Mouse (Mus musculus): Measurements from ENCODE around the gene Nlrp6.
"Not testable (repeated sequence)": the region's sequence is repeated elsewhere in the genome, so short reads cannot be mapped to it uniquely, and the experiment has no call there.

The Nlrp6 gene

DNA sequence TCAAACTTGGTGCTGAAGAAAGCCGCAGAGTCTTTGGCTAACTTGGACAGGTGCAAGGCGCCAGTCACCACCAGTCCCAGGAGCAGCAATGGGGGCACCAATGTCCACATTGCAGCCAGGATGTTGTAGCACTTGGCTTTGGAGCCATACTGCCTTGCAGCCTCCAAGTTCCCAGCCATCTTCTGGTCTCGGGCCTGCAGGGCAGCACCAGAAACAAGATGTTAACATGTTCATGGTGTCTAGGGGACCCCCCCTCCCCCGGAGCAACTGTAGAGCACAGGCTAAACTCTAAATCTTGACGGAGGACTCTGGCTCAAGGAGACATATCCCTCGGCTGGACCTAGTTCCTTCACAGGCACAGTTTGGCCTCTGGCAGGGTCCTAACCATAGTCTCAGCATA is 28.6 kb downstream of the Nlrp6 start:
- no peak for DNase-seq (ENCODE audit: low spot score in 2 of 2)

DNA sequence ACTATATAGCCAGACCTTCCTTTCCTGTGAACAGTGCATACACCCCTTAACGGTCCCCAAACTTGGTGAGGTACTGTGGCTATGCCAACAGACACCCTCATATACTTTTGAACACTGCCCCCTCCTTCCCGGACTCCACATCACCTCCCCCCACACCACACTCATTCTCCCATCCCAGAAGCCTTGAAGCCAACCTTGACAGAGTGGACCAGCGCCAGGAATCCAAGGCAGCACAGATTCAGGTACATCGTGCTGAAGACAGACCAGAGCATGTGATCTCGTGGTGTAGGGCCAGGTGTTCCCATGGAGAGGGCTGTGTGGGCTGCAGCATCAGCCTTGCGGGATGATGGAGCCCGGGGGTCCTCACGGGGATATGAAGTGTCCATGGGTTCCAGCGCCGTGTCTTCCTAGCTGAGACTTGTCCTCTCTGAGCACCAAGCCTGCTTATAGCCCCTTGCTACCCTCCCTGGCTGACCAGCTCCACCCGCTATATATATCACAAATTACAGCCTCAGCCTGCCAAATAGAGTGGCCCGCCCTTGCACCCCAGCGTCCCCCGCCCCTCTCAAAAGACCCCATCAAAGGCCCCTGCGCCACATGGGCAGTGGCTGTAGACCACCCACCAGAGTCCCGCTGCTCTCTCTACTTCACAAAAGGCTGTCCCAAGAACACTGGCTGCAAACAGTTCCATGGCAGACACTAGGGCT is 29.3 kb downstream of the Nlrp6 start, which contains the start of gene Ifitm5:
Gene Ifitm5, minus strand, starts transcription at position 468 of the 707 bp plus-strand sequence.
- no peak for DNase-seq (ENCODE audit: low spot score in 2 of 2)

DNA sequence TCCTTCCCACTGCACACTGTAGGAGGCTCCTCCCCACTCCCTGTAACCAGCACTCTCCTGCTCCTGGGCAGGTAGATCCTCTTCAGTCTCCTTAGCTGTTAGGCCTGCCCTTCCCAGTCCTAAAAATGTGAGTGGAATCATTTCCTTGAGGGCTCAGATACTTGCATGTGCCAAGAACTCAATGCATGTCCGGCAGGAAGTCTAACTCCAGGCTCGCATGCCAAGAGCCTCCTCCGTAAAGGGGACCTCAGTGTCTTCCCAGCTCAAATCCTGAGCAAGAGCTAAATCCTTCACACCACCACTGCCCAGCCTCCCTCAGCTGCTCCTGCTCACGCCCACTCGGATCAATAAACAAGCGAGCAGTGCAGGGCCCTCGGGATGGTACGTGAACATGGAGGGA is 30.3 kb downstream of the Nlrp6 start:
- DNase-seq (ENCODE audit: low spot score in 2 of 2) = no peak

DNA sequence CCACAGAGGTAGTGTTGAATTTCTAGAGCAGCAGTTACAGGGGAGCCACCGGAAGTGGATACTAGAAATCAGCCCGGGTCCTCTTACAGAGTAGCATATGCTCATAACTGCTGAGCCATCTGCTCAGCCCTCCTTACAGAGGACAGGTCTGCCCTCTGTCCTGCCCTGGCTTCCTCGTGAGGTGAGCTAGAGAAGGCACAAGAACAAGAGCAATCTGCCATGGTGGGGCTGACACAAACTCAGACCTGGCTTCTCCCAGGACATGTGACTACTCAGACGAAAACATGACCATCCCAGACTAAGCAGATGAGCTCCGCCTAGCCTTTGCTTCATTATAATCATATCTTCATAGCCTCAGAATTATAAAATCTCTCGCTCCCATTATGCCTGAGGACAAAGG is 31.1 kb downstream of the Nlrp6 start:
- no peak for DNase-seq (ENCODE audit: low spot score in 2 of 2)

DNA sequence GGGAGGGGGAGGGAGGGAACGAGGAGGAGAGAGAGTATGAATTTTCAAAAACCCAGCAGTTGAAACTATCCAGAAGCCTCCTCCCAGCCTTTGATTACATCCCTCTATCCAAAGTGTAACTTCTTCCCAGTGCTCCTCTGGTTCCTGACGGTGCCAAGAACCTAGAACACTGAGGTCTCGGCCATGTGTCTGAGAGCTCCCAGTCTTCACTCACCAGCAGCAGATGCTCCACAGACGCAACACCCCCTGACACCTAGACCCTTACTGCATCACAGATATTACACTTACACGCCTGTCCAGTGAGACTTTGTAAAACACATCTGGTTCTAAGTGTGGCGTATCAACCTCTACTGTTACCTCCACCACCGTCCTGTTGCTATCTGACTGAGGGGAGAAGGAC is 31.7 kb downstream of the Nlrp6 start:
- no peak for DNase-seq (ENCODE audit: low spot score in 2 of 2)

DNA sequence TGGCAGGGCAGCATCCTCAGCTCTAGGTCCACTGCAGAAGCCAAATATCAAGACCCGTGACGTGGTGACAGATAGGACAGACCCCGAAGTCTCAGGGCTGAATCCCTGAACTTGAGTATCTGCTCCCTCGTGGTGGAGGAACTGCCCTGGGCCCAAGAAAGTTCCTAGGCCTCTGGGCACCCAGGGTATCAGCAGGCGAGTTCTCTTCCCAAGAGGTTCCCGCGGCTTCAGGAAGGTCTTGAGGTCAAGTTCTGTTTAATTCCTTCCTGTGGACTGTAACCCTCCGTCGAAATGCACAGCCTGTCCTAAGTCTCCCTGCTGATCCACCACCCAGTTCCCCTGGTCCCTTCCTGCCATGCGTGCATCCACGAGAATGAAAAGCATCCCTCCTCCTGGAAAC is 32.4 kb downstream of the Nlrp6 start:
- no peak for DNase-seq (ENCODE audit: low spot score in 2 of 2)

DNA sequence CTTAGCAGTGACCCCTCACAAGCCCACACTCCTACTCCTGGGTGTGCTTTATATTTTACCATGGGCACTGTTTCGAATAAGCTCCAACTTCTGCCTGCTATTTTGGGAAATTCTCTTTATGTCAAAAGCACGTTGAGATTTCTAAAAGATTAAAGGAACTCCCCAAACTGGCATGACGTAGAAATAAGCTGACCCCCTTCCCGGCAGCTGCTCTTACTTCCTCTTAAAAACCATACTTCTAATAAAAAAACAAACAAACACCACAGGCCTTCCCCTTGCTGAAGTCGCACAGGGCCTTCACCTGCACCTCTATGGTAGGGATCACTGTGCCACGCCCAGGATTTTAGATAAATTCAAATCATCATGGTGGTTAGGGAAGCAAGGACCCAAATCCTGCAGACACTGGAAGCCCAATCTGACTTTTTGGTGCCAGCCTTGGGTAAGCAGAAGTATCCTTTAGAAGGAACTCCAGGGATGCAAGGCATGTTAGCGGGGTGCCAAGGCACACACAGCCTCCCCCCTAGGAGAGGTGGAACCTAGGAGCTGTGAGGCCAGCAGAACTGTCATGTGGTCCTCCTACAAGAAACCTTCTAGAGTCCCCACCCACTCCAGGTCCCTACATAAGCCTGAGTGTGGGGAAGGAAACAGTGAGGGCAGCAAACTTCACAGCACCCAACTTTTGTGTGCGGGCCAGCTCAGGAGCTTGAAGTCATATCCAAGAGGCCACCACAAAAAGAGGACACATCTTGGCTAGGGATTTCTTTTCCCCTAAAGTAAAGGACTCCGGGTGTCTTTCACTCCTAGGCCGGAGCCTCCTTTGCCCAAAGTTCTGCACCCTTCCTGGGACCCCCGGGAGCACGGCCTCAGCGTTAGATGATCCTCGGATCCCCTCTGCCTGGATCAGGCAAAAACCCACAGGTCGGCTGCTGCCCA is 33.4 kb downstream of the Nlrp6 start:
- no peak for DNase-seq (ENCODE audit: low spot score in 2 of 2)

DNA sequence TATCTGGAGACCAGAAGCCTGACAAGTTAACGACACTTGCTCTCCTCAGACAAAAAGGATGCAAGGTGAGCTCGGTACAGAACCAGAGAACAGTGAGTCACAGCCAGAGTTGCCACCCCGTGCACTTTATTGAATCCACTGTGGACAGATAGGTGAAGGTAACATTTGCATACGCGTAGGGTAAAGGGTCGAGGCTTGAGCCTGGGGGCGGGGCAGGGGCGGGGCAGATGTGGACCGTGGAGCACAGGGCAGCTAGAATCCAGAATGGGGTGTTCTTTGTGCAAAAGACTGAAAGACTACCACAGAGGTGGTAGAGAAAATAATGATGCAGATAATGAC is 34.0 kb downstream of the Nlrp6 start:
- DNase-seq (ENCODE audit: low spot score in 2 of 2) = no peak

DNA sequence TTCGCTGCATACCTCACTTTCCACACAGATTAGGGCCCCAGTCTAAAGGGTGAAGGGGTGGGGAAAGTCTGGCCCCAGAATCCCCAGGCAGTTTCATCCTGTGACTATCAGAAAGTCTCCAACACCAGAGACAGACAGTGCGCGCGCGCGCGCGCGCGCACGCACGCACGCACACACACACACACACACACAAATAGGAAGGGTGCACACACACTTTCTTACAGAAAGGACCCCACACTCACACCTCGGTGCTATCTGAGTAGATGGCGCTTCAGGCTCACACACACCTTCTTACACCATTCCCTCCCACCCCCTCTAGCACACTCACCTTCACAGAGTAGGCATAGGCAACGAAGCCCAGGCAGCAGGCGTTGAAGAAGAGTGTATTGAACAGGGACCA is 34.6 kb downstream of the Nlrp6 start:
- DNase-seq (ENCODE audit: low spot score in 2 of 2) = no peak

DNA sequence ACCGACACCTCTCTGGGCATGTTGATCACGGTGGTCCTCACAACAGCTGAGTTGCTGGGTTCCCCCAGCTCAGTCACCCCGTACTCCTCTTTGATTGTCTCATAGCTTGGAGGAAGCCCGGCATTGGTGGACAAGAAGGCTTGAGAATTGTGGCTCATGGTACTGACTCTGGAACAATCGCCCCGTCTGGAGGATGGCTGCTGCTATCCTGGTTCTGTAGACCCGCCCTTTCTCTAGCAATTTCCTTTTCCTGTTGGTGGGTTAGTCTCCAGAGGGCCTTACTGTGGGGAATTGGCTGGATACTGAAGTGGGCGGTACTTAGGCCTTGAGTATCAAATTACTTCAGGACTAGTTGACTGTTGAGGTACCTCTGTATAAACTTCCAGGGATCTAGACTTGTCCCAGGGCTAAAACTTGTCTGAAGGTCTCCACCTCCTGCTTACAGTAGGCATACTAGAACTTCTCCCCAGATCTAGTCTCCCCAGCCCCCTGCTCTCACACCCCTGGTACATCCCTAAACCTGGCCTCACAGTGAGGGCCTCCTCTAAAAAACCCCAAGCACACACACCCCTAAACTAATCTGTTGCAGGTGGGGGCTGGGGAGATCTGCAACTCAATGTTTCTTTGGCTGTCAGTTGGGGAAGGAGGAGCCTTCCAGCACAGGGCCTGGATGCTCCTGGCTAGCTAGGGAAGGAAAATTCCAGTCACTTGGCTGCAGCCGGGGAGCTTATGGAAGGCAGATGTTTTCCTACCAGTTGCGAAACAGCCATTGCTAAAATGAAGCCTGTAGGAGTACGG is 35.3 kb downstream of the Nlrp6 start, which contains the start of the genes Gm45717 and Ifitm2:
Gene Gm45717, minus strand, starts transcription at position 180 of the 798 bp plus-strand sequence.
Gene Ifitm2, minus strand, starts transcription at position 230 of the 798 bp plus-strand sequence.
- no peak for DNase-seq (ENCODE audit: low spot score in 2 of 2)

DNA sequence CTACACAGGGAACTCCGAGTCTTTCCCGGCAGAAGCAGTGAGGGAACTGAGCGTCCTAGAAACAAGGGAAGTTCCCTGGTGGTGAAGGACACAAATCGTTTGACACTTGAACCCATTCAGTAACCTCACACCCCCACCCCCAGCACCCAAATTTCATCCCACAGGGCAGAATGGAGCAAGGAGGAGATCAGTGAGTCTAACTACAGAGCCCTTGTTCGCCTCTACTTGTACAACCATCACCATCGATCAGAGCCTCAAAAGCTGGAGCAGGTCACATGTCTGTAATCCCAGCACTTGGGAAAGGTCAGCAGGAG is 35.8 kb downstream of the Nlrp6 start:
- no peak for DNase-seq (ENCODE audit: low spot score in 2 of 2)

DNA sequence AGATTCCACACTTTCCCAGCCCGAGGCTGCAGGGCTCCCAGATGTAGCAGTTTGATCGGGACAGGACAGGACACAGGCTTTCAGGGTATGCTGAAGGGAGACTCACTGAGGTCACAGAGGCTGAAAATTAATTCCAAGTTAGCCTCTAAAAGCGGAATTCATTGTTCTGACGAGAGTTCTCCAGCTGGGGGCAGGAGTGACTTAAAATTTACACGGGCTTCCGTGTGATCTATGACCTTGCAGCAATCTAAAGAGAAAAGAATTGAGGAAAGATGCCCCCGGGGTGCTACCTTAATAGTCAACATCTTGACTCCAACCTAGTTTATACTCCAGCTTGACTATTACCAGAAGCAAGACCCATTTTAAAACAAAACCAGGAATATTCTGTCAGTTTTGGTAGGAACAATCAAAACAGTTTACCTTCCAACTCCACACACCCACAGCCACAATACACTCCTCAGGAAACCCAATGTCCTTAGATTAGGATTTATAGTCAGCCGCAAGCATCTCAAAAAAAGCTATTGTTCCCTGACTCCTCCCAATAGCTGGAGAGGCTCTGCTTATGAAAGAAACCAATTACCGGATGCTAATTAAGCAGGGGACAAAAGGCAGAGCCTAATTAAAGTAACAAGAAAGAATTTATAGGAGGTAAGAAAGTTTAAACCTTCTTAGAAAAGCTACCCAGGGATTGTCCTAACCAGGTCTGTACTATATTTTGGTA is 38.6 kb downstream of the Nlrp6 start:
- DNase-seq (ENCODE audit: low spot score in 2 of 2) = no peak

DNA sequence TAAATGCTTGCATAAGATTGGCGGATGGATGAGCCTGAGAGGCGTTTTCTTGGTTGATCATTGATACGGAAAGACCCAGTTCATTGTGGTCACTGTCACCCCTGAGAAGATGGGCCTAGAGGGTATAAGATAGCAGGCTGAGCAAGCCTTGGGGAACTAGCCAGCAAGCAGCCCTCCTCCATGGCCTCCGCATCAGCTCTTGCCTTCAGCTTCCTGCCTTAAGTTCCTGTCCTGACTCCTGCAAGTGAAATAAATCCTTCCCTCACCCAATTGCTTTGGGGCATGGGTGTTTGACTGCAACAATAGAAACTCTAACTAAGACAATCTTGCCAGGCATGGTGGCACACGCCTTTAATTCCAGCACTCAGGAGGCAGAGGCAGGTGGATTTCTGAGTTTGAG is 39.3 kb downstream of the Nlrp6 start:
- DNase-seq (ENCODE audit: low spot score in 2 of 2) = no peak

DNA sequence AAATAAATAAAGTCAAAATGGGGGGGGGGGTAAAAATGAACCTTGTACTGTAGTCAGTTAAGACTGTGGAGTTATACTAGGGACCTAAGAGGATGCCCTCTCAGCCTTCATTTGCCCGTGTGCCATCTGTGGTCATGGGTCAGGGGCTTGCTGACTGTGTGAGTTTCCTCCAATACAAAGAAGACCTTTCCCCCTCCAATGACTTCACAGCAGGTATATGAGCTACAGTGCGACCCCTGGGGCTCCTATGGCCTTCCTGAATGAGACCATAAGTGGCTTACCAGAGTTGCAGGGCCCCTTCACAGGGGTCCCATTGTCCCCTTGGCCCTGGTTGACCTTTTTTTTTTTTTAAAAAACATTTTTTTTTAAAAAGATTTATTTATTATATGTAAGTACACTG is 40.7 kb downstream of the Nlrp6 start:
- DNase-seq (ENCODE audit: low spot score in 2 of 2) = no peak

DNA sequence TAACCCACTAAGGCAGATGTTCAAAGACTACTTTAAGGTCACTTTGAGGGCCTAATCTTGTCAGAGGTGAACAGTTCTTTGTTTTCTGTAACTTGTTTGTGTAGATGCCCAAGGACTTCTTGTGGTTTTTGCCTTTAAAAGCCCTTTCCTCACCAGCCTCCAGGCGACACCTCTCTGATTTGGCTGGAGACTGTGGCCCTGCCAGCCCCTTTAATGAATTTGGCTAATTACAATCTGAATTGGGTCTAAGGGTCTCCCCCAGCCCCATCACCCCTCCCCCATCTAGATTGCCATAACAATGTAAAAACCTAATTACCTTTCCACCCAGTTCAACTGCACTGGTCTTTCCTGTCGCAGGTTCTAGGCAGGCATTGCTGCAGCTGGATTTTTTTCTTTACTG is 42.0 kb downstream of the Nlrp6 start:
- no peak for DNase-seq (ENCODE audit: low spot score in 2 of 2)

DNA sequence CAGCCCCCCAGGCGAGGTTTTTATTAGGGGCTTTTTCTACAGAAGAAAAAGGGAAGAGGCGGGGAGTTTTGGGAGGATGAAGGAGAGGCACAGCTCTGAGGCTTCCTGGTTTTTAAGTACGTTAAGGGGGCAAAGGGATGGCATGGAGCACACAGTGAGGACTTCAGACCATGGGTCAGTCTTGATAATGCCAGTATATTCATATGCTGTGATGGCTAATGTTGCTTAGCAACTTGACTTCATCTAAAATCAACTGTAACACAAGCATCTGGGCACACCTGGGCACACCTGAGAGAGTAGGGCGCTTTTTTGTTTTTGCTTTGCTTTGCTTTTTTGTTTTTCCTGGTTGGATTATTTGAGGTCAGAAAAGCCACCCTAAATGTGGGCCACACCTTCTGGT is 46.2 kb downstream of the Nlrp6 start, which contains the start of gene Ifitm1:
Gene Ifitm1, plus strand, starts transcription at position 301 of the 400 bp plus-strand sequence.
- no peak for DNase-seq (ENCODE audit: low spot score in 2 of 2)

DNA sequence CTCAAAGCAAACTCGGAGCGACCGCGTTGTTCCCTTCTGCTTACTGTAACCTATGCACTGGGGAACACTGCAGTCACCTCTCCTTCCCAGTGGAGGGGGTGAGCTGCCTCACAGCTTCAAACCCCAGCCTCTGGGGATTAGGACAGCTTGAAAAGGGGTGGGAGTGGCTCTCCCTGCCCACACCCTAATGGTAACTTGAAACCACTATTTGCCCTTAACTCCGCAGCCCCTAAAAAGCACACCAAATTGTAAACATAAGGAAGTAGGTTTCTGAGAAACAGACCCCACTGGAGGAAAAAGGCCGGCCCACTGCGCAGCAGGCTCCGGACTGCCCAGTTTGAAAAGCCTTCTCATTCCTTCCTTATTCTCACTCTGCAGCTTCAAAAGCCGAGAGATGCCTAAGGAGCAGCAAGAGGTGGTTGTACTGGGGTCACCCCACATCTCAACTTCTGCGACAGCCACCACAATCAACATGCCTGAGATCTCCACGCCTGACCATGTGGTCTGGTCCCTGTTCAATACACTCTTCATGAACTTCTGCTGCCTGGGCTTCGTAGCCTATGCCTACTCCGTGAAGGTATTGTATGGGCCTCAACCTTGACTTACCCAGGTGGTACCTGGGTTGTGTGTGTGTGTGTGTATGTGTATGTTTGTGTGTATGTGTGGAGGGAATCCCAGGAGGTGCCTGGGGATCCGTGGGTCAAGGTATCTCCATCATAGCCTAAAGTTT is 47.3 kb downstream of the Nlrp6 start:
- DNase-seq (ENCODE audit: low spot score in 2 of 2) = no peak

DNA sequence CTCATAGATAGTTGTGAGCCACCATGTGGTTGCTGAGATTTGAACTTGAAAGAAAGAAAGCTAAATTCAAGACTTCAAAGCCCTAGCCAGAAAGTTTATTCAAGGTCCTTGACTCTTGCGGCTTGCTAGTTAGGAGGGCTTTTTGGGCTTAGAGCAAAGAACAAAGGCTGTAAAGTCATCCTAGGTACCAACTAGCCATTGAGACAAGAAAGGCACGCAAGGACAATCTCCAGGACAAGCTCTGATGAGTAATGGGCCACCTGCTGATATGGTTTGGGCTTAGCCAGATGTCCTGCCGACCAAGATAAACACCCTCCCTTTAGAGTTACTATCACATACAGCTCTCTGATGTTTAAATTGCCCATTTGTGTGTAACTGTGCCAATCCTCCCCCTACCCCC is 48.0 kb downstream of the Nlrp6 start:
- not testable (repeated sequence) for DNase-seq (ENCODE audit: low spot score in 2 of 2)

DNA sequence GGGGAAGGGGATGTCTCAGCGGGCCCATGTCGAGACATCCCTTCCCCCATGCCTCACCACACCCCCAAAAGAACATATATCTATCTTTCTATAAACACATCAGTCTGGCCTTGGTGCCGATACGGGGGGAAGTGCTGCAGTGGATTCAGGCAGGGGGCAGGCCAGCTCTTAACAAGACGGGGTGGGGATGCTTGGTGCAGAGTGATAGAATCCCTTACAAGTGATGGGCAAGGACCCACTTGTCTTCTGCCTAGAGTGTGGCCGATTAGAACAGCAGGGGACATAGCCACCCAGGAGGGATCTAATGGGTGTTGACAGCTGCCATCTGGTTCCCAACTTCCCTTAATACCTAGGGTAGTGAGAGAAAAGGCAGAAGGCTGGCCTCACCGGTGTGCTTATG is 50.2 kb downstream of the Nlrp6 start:
- DNase-seq (ENCODE audit: low spot score in 2 of 2) = no peak

DNA sequence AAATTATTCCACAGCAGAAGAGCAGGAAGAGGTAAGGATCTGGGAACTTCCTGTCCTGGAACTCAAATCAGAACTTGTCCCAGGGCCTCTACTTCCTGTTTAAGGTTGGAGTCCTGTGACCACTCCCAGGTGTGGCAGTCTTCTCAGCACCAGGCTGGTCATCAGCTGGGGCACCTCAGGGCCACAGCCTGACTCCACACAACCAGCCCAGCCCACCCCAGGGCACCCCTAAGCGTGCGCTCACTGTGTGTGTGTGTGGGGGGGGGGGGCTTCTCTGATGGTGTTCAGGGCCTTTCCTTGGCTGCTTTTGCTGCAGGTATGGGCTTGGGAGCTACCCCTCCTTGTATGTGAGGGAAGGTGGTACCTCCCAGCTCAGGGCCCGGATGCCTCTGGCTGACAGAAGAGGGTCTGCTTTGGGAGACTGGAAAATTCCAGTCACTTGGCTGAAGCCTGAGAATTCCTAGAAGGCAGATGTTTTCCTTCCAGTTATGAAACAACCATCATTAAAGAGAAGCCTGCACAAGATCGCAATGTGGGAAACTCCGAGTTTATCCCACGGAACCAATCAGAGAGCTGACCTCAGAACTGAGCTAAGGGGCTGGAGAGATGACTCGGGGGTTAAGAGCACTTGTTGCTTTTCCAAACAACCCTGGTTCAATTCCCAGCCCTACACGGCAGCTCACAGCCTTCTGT is 50.9 kb downstream of the Nlrp6 start:
- DNase-seq (ENCODE audit: low spot score in 2 of 2) = no peak

All from spleen, postnatal 14 days (tissue).